Mouse (Mus musculus) urinary bladder, adult 2 months (tissue): ENCODE measurements around the gene Gm49384. TPM values are rescaled to one million over a fixed set of nuclear protein-coding genes. Genes with fewer than 3 reads are reported as not detected.
A peak's percentile ranks its signal among the peaks of the same experiment; 100 is the strongest.

Experiments
- DNase-seq: peaks from one replicate; pipeline ENCODE4 v3.0.0; 2022; ENCODE audit warnings: low spot score
- polyA plus RNA-seq: library from polyadenylated mRNA; depleted of rRNA; stranded (reverse); fragments of >200 nt; gene quantifications from 2 replicates; pipeline ENCODE4 v1.2.3, GENCODE M21; 2012; rRNA removed

Gene Gm49384
- polyA plus RNA-seq = 3.6 and 4.1 TPM in 2 replicates

- no peak for DNase-seq
Measured at GRCm38 (mm10) chr12:69204052-69204833, at the start of gene Gm49384. TSS of gene Gm49384 (minus strand) at chr12:69204267.

- no peak for DNase-seq
Measured at GRCm38 (mm10) chr12:69253806-69254205, 49.7 kb upstream of the Gm49384 start.

DNA sequence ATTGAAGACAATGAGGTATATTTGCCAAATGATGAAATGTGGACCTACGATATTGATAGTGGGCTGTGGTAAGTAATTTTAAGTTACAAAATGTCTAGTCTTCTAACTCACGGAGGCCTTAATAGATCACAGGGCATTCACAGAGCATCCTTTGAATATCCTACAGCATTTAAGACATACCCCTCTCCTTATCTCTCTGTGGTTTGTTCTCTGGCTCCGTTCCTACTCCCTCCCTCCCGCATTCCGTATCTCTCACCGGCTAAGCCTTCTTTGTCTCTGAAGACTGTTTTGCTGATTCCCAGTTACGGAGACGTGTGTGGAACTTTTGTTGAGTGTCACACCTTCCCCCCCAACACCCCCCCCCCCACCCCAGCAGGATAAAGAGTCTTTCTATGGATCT lies 46.7 kb upstream of the Gm49384 start:
- no peak for DNase-seq

GRCm38 (mm10) chr12:69249766-69250165 lies 45.7 kb upstream of the Gm49384 start:
- DNase-seq = no peak

GRCm38 (mm10) chr12:69241771-69242431 lies 37.8 kb upstream of the Gm49384 start:
- peak; percentile 61 for DNase-seq

DNA sequence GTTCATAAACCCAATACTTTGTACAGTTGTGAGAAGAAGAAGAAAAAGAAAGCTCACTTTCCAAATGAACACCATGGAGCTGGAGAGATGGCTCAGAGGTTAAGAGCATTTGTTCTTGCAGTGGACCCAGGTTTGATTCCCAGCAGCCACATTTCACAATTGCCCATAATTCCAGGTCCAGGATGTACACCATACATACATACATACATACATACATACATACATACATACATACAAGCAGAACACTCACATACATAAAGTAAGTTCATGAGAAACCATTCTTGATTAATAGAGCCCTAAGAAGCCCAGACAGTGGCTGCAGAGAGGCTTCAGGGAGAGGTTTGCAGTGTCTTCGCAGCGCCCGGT lies 37.3 kb upstream of the Gm49384 start:
- no peak for DNase-seq

DNA sequence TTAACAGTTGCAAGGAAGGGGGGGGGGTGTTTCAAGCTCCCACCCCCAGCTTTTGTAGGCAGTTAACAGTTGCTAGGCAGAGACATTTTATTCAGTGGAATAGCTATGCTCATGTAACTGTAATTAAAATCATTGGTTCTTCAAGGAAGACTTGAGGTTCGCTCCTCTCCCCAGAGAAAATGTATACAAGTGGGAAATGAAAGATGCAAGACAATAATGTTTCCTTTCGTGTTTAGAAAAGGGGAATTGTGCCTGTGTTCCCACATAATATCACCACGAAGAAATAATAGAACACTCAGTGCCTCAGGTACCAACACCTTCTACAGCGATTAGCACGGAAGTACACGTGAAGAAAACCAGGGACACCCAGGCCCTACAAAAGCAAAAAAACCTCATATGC lies 36.8 kb upstream of the Gm49384 start, which contains the start of gene Klhdc1:
Gene Klhdc1 (plus strand): TSS at position 301 of the 400 bp plus-strand sequence.
- no peak for DNase-seq

GRCm38 (mm10) chr12:69238284-69238683 lies 34.2 kb upstream of the Gm49384 start:
- DNase-seq = no peak

GRCm38 (mm10) chr12:69235782-69236181 lies 31.7 kb upstream of the Gm49384 start:
- no peak for DNase-seq

GRCm38 (mm10) chr12:69229251-69229650 lies 25.2 kb upstream of the Gm49384 start:
- no peak for DNase-seq

DNA sequence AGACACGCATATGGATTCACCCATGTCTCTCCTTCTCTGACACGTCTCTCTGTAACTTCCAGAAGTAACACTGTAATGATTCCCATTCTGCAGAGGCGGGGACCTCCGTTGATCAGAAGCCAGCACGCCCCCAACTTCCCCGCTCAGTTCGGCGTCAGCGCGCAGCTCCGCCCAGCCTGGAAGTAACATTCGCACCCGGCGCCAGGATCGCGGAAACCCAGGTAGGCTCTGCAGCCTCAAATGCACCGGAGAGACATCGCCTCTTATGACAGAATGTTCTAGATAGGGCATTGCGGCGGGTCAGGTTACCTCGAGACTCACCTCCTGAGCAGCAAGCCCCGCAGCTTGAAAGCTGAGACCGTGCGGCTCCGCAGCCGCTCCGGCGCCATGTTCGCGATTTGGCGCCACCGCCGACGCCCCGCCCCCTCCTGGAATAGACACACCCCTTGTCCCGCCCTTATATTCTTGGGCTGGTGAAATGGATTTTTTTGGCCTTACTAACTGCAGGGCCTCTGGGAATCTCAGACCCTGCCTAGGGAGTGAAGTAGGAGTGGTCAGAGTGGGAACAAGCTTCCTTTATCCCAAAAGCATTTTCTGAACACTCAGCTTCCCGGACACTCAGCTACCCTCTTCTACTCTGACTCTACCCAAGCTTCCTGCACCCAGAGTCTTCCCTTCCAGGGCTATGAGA lies 23.9 kb upstream of the Gm49384 start, which contains the start of gene Pole2:
Gene Pole2 (minus strand): TSS at position 420 of the 691 bp plus-strand sequence.
- peak; percentile 76 for DNase-seq

GRCm38 (mm10) chr12:69220613-69221277 lies 16.7 kb upstream of the Gm49384 start:
- DNase-seq = no peak

- DNase-seq = no peak
Measured at GRCm38 (mm10) chr12:69216587-69216986, 12.5 kb upstream of the Gm49384 start.

- no peak for DNase-seq
Measured at GRCm38 (mm10) chr12:69215000-69215785, 11.1 kb upstream of the Gm49384 start.

- DNase-seq = no peak
Measured at GRCm38 (mm10) chr12:69214393-69214792, 10.3 kb upstream of the Gm49384 start.

DNA sequence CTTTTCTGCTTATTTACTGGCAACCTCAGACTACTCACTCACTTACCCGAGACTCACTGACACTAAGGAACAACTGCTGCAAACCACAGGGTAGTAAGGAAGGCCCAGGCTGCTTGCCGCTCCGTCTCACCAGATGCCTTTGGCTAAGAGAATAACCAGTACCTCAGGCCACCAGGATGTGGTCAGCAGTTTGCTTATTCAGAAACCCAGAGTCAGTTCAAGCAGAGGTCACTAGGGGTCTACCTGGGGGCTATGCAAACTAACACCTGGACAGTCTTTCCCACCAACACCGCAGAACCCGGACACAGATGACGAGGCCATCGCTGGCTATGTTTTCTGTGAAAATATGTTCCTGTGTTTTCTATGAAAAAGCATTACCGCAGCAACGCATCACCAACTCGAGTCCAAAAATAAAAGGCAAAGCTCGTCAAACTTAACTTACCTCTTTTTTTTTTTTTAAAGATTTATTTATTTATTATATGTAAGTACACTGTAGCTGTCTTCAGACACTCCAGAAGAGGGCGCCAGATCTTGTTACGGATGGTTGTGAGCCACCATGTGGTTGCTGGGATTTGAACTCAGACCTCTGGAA lies 9.2 kb upstream of the Gm49384 start:
- no peak for DNase-seq

- DNase-seq = no peak
Measured at GRCm38 (mm10) chr12:69211057-69211456, 7.0 kb upstream of the Gm49384 start.

DNA sequence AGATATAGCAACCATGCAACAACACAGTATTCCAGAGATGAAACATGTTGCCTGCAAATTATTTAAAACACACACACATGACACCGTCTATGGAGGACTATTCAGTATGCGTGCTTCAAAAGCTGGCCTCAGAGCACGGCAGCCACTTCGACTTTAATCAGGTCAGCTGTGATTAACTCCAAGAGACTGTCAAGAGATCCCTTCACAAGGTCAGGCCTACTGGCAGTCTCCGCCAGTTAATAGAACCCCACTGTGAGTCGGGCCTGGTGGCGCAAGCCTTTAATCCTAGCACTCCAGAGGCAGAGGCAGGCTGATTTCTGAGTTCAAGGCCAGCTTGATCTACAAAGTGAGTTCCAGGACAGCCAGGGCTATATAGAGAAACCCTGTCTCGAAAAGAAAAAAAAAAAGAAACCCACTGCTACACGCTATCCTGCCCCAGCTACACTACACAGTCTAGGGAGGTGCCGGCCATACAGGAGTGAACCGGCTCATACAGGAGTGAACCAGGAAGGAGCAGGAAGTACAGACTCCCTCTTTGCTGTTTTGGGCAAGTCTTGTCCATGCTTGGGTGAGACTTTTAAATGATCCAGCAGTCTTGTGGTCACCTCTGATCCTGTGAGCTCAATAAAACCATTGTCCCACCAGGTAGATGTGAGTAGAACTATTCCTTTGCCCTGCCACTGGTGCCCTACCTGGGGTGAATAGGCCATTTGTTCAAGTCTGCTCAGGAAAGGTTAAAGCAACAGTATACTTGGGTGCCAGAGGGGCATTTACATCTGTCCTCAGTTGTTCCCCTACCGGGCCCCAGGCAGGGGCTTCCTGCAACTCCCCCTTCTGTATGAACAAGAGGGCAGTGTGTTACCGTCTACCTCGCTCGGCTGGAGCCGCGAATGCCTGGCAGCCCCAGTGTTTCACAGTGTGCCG lies 6.3 kb upstream of the Gm49384 start:
- DNase-seq = no peak

GRCm38 (mm10) chr12:69208520-69208919 lies 4.5 kb upstream of the Gm49384 start:
- no peak for DNase-seq

DNA sequence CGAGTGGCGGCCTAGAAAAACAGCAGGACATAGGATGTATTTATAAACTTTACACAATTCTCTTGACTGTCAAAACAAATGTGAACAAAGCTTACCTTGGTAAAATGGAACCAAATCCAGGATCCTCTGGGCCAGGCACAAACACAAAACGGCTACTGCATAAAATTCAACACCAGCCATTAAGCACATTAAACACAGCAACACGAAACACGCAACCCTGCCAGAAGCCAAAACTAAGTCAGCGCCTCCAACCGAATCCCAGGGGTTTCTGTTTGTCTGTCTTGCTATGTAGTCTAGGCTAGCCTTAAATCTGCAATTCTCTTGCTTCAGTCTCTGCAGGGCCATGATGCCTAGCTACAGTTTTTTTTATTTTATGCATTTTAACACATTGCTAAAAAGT lies 3.9 kb upstream of the Gm49384 start:
- DNase-seq = no peak
